Mouse (Mus musculus): ENCODE measurements at regions not wholly inside any gene's neighbourhood (a gene's known extent, or its start where the extent isn't known, plus 50 kb on each side); places are given as distances from the start of the nearest gene placed in this dataset.
A peak's percentile ranks its signal among the peaks of the same experiment; 100 is the strongest.

- WGBS, result 53% methylated on average over 2 of the region's 2 CpGs
- Histone ChIP-seq H3K9ac (ENCODE audit: low read length) (no peak overlapping the region), H3K9me3 (ENCODE audit: control insufficient read depth, low read length) (no peaks in the 10 kb centered on the region), H3K4me3 (ENCODE audit: control insufficient read depth in 1 of 2, insufficient read depth in 1 of 2, low read depth in 1 of 2, low read length in 2 of 2) (no peak overlapping the region), H3K36me3 (ENCODE audit: control insufficient read depth, insufficient read depth, low read length) (no peaks in the 10 kb centered on the region), H3K4me2 (ENCODE audit: low read length) (no peak overlapping the region), H3K27ac (replicated peaks in 1 of 2; ENCODE audit: control insufficient read depth in 1 of 2, insufficient read depth in 1 of 2, low read depth in 2 of 2, low read length in 2 of 2) (no peak overlapping the region), H3K4me1 (ENCODE audit: control insufficient read depth in 2 of 2, insufficient read depth in 2 of 2, low read length in 2 of 2) (peaks cover 0 to 6% of the 10 kb centered on the region in 2 experiments; a peak in 3 of 4 replicates), H3K27me3 (ENCODE audit: control insufficient read depth, insufficient read depth, low read length) (no peaks in the 10 kb centered on the region)
- no peak for ATAC-seq (ENCODE audit: insufficient number of reproducible peaks, insufficient read depth, low FRiP score, low read depth)
Measured at GRCm38 (mm10) chr9:62202331-62202730, 79.7 kb downstream of the Spesp1 start.

DNA sequence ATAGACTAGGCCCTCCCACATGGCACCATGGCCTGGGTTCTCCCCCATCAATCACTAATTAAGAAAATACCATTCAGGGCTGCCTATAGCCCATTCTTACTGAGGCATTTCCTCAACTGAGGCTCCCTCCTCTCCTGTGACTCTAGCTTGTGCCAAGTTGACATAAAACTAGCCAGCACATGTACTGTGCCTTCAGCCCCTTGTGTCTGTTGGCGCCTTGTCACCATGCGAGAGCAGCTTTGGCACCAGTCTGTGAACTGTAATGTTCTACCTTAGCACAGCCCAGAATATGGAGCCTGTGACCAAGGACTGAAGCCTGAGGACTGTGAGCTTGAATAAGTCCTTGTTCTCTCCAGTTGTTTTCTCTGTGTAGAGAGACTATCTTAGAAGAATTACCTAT, 75.0 kb upstream of the Glce start:
- 83% methylated on average over 2 of the region's 2 CpGs for WGBS
- ATAC-seq (ENCODE audit: insufficient number of reproducible peaks, insufficient read depth, low FRiP score, low read depth), result no peak
- no peak overlapping the region for H3K27ac ChIP-seq (replicated peaks in 1 of 2; ENCODE audit: control insufficient read depth in 1 of 2, insufficient read depth in 1 of 2, low read depth in 2 of 2, low read length in 2 of 2)
- H3K36me3 ChIP-seq (ENCODE audit: control insufficient read depth, insufficient read depth, low read length), result no peaks in the 10 kb centered on the region
- peaks cover under 1 to 6% of the 10 kb centered on the region in 2 experiments; a peak in 3 of 4 replicates for H3K4me1 ChIP-seq (ENCODE audit: control insufficient read depth in 2 of 2, insufficient read depth in 2 of 2, low read length in 2 of 2)
- H3K27me3 ChIP-seq (ENCODE audit: control insufficient read depth, insufficient read depth, low read length), result no peaks in the 10 kb centered on the region
- H3K4me3 ChIP-seq (ENCODE audit: control insufficient read depth in 1 of 2, insufficient read depth in 1 of 2, low read depth in 1 of 2, low read length in 2 of 2), result no peak overlapping the region
- H3K9me3 ChIP-seq (ENCODE audit: control insufficient read depth, low read length), result no peaks in the 10 kb centered on the region
- H3K9ac ChIP-seq (ENCODE audit: low read length), result no peak overlapping the region
- no peak overlapping the region for H3K4me2 ChIP-seq (ENCODE audit: low read length)

GRCm38 (mm10) chr9:62192424-62192892, 70.0 kb upstream of the Glce start:
- Histone ChIP-seq H3K27ac (replicated peaks in 1 of 2; ENCODE audit: control insufficient read depth in 1 of 2, insufficient read depth in 1 of 2, low read depth in 2 of 2, low read length in 2 of 2) (no peak overlapping the region), H3K4me2 (ENCODE audit: low read length) (no peak overlapping the region), H3K4me1 (ENCODE audit: control insufficient read depth in 2 of 2, insufficient read depth in 2 of 2, low read length in 2 of 2) (peaks cover 3 to 4% of the 10 kb centered on the region in 2 experiments; a peak in 1 of 4 replicates), H3K9me3 (ENCODE audit: control insufficient read depth, low read length) (no peaks in the 10 kb centered on the region), H3K9ac (ENCODE audit: low read length) (peak overlapping the region; percentile 30; the same call in 1 of the 2 replicates), H3K36me3 (ENCODE audit: control insufficient read depth, insufficient read depth, low read length) (no peaks in the 10 kb centered on the region), H3K27me3 (ENCODE audit: control insufficient read depth, insufficient read depth, low read length) (no peaks in the 10 kb centered on the region; the same call in 1 of the 2 replicates), H3K4me3 (ENCODE audit: control insufficient read depth in 1 of 2, insufficient read depth in 1 of 2, low read depth in 1 of 2, low read length in 2 of 2) (no peak overlapping the region)
- ATAC-seq (ENCODE audit: insufficient number of reproducible peaks, insufficient read depth, low FRiP score, low read depth), result no peak
- 6% methylated on average over 6 of the region's 6 CpGs for WGBS

- ATAC-seq (ENCODE audit: insufficient number of reproducible peaks, insufficient read depth, low FRiP score, low read depth), result no peak
- H3K27ac ChIP-seq (replicated peaks in 1 of 2; ENCODE audit: control insufficient read depth in 1 of 2, insufficient read depth in 1 of 2, low read depth in 2 of 2, low read length in 2 of 2), result no peak overlapping the region
- H3K4me1 ChIP-seq (ENCODE audit: control insufficient read depth in 2 of 2, insufficient read depth in 2 of 2, low read length in 2 of 2), result peaks cover 3 to 4% of the 10 kb centered on the region in 2 experiments; a peak in 1 of 4 replicates
- WGBS, result 55% methylated on average over 6 of the region's 6 CpGs
- H3K9ac ChIP-seq (ENCODE audit: low read length), result no peak overlapping the region
- H3K36me3 ChIP-seq (ENCODE audit: control insufficient read depth, insufficient read depth, low read length), result no peaks in the 10 kb centered on the region
- no peak overlapping the region for H3K4me3 ChIP-seq (ENCODE audit: control insufficient read depth in 1 of 2, insufficient read depth in 1 of 2, low read depth in 1 of 2, low read length in 2 of 2)
- H3K4me2 ChIP-seq (ENCODE audit: low read length), result no peak overlapping the region
- H3K27me3 ChIP-seq (ENCODE audit: control insufficient read depth, insufficient read depth, low read length), result no peaks in the 10 kb centered on the region; the same call in 1 of the 2 replicates
- H3K9me3 ChIP-seq (ENCODE audit: control insufficient read depth, low read length), result no peaks in the 10 kb centered on the region
Measured at GRCm38 (mm10) chr9:62190474-62190873, 68.0 kb upstream of the Glce start.

DNA sequence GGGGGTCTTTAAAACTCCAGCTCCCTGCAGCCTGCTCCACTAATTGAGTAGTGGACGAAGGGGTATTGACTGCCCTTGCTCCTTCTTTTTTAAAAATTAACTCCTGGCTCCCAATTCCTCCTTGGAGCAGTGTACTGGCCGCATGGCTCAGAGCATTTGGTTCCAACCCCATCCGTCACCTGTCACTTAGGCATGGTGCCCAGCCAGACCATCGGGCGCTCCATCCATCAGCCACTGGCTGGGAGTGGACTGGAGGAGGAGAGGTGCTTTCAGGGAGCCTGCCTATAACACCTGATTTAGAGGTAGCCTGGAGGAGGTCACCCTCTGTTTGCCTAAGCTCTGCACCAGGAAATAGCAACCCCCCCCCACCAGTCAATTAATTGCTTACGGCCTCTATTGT, 66.4 kb upstream of the Glce start:
- WGBS, result 65% methylated on average over 6 of the region's 6 CpGs
- peaks cover 3 to 4% of the 10 kb centered on the region in 2 experiments; a peak in 1 of 4 replicates for H3K4me1 ChIP-seq (ENCODE audit: control insufficient read depth in 2 of 2, insufficient read depth in 2 of 2, low read length in 2 of 2)
- no peaks in the 10 kb centered on the region for H3K36me3 ChIP-seq (ENCODE audit: control insufficient read depth, insufficient read depth, low read length)
- no peak for ATAC-seq (ENCODE audit: insufficient number of reproducible peaks, insufficient read depth, low FRiP score, low read depth)
- no peak overlapping the region for H3K9ac ChIP-seq (ENCODE audit: low read length)
- H3K9me3 ChIP-seq (ENCODE audit: control insufficient read depth, low read length), result no peaks in the 10 kb centered on the region
- no peak overlapping the region for H3K4me3 ChIP-seq (ENCODE audit: control insufficient read depth in 1 of 2, insufficient read depth in 1 of 2, low read depth in 1 of 2, low read length in 2 of 2)
- no peaks in the 10 kb centered on the region; the same call in 1 of the 2 replicates for H3K27me3 ChIP-seq (ENCODE audit: control insufficient read depth, insufficient read depth, low read length)
- H3K4me2 ChIP-seq (ENCODE audit: low read length), result no peak overlapping the region
- H3K27ac ChIP-seq (replicated peaks in 1 of 2; ENCODE audit: control insufficient read depth in 1 of 2, insufficient read depth in 1 of 2, low read depth in 2 of 2, low read length in 2 of 2), result no peak overlapping the region

GRCm38 (mm10) chr9:62188379-62188778, 65.9 kb upstream of the Glce start:
- Histone ChIP-seq H3K36me3 (ENCODE audit: control insufficient read depth, insufficient read depth, low read length) (no peaks in the 10 kb centered on the region), H3K27me3 (ENCODE audit: control insufficient read depth, insufficient read depth, low read length) (no peaks in the 10 kb centered on the region; the same call in 1 of the 2 replicates)
- WGBS, result 72% methylated on average over 3 of the region's 3 CpGs

GRCm38 (mm10) chr9:62186886-62187285, 64.4 kb upstream of the Glce start:
- Histone ChIP-seq H3K4me1 (ENCODE audit: control insufficient read depth in 2 of 2, insufficient read depth in 2 of 2, low read length in 2 of 2) (no peaks in the 10 kb centered on the region; a peak in 1 of 4 replicates), H3K27ac (replicated peaks in 1 of 2; ENCODE audit: control insufficient read depth in 1 of 2, insufficient read depth in 1 of 2, low read depth in 2 of 2, low read length in 2 of 2) (no peak overlapping the region), H3K36me3 (ENCODE audit: control insufficient read depth, insufficient read depth, low read length) (no peaks in the 10 kb centered on the region), H3K4me3 (ENCODE audit: control insufficient read depth in 1 of 2, insufficient read depth in 1 of 2, low read depth in 1 of 2, low read length in 2 of 2) (no peak overlapping the region), H3K9me3 (ENCODE audit: control insufficient read depth, low read length) (no peaks in the 10 kb centered on the region), H3K27me3 (ENCODE audit: control insufficient read depth, insufficient read depth, low read length) (no peaks in the 10 kb centered on the region; the same call in 1 of the 2 replicates), H3K4me2 (ENCODE audit: low read length) (no peak overlapping the region), H3K9ac (ENCODE audit: low read length) (no peak overlapping the region)
- ATAC-seq (ENCODE audit: insufficient number of reproducible peaks, insufficient read depth, low FRiP score, low read depth), result no peak
- 47% methylated on average over 4 of the region's 4 CpGs for WGBS

More at GRCm38 (mm10) chr9:62188379-62188778, 65.9 kb upstream of the Glce start:
- no peaks in the 10 kb centered on the region for H3K9me3 ChIP-seq (ENCODE audit: control insufficient read depth, low read length)
- H3K4me3 ChIP-seq (ENCODE audit: control insufficient read depth in 1 of 2, insufficient read depth in 1 of 2, low read depth in 1 of 2, low read length in 2 of 2), result no peak overlapping the region
- ATAC-seq (ENCODE audit: insufficient number of reproducible peaks, insufficient read depth, low FRiP score, low read depth), result no peak
- peaks cover 3 to 4% of the 10 kb centered on the region in 2 experiments; a peak in 1 of 4 replicates for H3K4me1 ChIP-seq (ENCODE audit: control insufficient read depth in 2 of 2, insufficient read depth in 2 of 2, low read length in 2 of 2)
- no peak overlapping the region for H3K4me2 ChIP-seq (ENCODE audit: low read length)
- H3K27ac ChIP-seq (replicated peaks in 1 of 2; ENCODE audit: control insufficient read depth in 1 of 2, insufficient read depth in 1 of 2, low read depth in 2 of 2, low read length in 2 of 2), result no peak overlapping the region
- no peak overlapping the region for H3K9ac ChIP-seq (ENCODE audit: low read length)
